Mouse (Mus musculus) stomach, postnatal 0 days (tissue): ENCODE measurements around the gene Tmub1. TPM values are rescaled to one million over a fixed set of nuclear protein-coding genes. Genes with fewer than 3 reads are reported as not detected.

Experiments used
- ATAC-seq: fragments of 200-750 bp; cut with Nextera tagmentation; 2 replicates; pipeline ENCODE4 v1.8.0; 2017; ENCODE audit not compliant: low FRiP score, low TSS enrichment
- DNase-seq: peaks from one replicate; pipeline ENCODE4 v3.0.0-alpha.2; 2016; ENCODE audit warnings: low spot score
- H3K27ac ChIP-seq: fragments of 300-500 bp; sonication (generic); replicated peaks from 2 replicates; pipeline ENCODE4 v1.5.1; 2014; ENCODE audit warnings: mild to moderate bottlenecking, control low read depth
- H3K27me3 ChIP-seq: fragments of 300-500 bp; sonication (generic); 2 replicates; pipeline ENCODE4 v1.6.1; 2014; ENCODE audit warnings: low read length; ENCODE audit not compliant: control insufficient read depth, insufficient read depth
- H3K36me3 ChIP-seq: fragments of 300-500 bp; sonication (generic); 2 replicates; pipeline ENCODE4 v1.6.1; 2014; ENCODE audit warnings: low read length, mixed read lengths; ENCODE audit not compliant: control insufficient read depth, insufficient read depth
- H3K4me1 ChIP-seq: fragments of 300-500 bp; sonication (generic); replicated peaks from 2 replicates; pipeline ENCODE4 v1.6.1; 2014; ENCODE audit warnings: antibody characterized with exemption; ENCODE audit not compliant: control insufficient read depth, insufficient read depth
- H3K4me2 ChIP-seq: fragments of 300-500 bp; sonication (generic); replicated peaks from 2 replicates; pipeline ENCODE4 v1.6.1; 2014; ENCODE audit warnings: low read depth, mild to moderate bottlenecking, control low read depth, moderate library complexity
- H3K4me3 ChIP-seq: fragments of 300-500 bp; sonication (generic); 2 replicates; pipeline ENCODE4 v1.5.1; 2014; ENCODE audit warnings: low read depth, low read length, control low read depth
- H3K9ac ChIP-seq: fragments of 300-500 bp; sonication (generic); 2 replicates; pipeline ENCODE4 v1.6.1; 2014; ENCODE audit warnings: mild to moderate bottlenecking, low read length, control low read depth, mixed read lengths
- H3K9me3 ChIP-seq: fragments of 300-500 bp; sonication (generic); 2 replicates; pipeline ENCODE4 v1.6.1; 2016; ENCODE audit warnings: low read length; ENCODE audit not compliant: control insufficient read depth
- CTCF ChIP-seq: IDR thresholded peaks from 2 replicates; pipeline ENCODE4 v1.5.1; 2016; ENCODE audit warnings: antibody characterized with exemption, low read depth, mild to moderate bottlenecking, moderate library complexity
- EP300 ChIP-seq: optimal IDR thresholded peaks from 2 replicates; pipeline ENCODE3; 2016; ENCODE audit warnings: antibody characterized with exemption
- whole genome bisulfite sequencing: fragments of 180-500 bp; shearing (Covaris S2); extraction: QIAGEN DNeasy Blood & Tissue Kit; methylation state at CpG from one replicate; pipeline ENCODE4 v1.1.7; 2014; 5-methylcytosine and 5-hydroxymethylcytosine counted together
- polyA plus RNA-seq: library from polyadenylated mRNA; unstranded; fragments of >200 nt; fragmentation: Nextera tagmentation; extraction: Ambion mirVana; gene quantifications from 2 replicates; pipeline ENCODE4 v1.2.1, GENCODE M21; 2015

The Tmub1 gene
- polyA plus RNA-seq, 1 experiment from 2014 or later = 20.9 TPM

- Histone ChIP-seq H3K27ac (peak overlapping the region; percentile 79), H3K4me2 (peak overlapping the region; percentile 88), H3K9ac (peak overlapping the region; percentile 38), H3K27me3 (no peaks in the 10 kb centered on the region), H3K4me1 (no peaks in the 10 kb centered on the region; the same call in none of the 2 replicates), H3K9me3 (no peaks in the 10 kb centered on the region), H3K4me3 (peak overlapping the region; percentile 30), H3K36me3 (peaks cover 31% of the 10 kb centered on the region)
- ATAC-seq (peak; percentile 56), DNase-seq (peak; percentile 94)
- TF ChIP-seq EP300 (no peak), CTCF (no peak)
- 18% methylated on average over 14 of the region's 15 CpGs for WGBS
Observed at GRCm38 (mm10) chr5:24427981-24428402, 19.7 kb downstream of the Tmub1 start.

GRCm38 (mm10) chr5:24427285-24427633 is 20.4 kb downstream of the Tmub1 start:
- TF ChIP-seq CTCF = 0 out of 2 replicates have a peak, but pooled peaks have one; percentile 9
- no peak for TF ChIP-seq EP300
- peaks cover 25% of the 10 kb centered on the region for H3K36me3 ChIP-seq
- no peaks in the 10 kb centered on the region for H3K9me3 ChIP-seq
- peak overlapping the region; percentile 94 for H3K27ac ChIP-seq
- peak overlapping the region; percentile 88 for H3K4me2 ChIP-seq
- H3K9ac ChIP-seq = 0 out of 2 replicates have a peak overlapping the region, but pooled peaks have one; percentile 76
- H3K27me3 ChIP-seq = no peaks in the 10 kb centered on the region
- peak; percentile 51 for DNase-seq
- no peak for ATAC-seq
- 28% methylated on average over 12 of the region's 12 CpGs for WGBS
- no peaks in the 10 kb centered on the region; the same call in none of the 2 replicates for H3K4me1 ChIP-seq
- H3K4me3 ChIP-seq = no peak overlapping the region; the same call in 1 of the 2 replicates

GRCm38 (mm10) chr5:24426556-24427284 is 20.9 kb downstream of the Tmub1 start:
- peaks cover 20% of the 10 kb centered on the region for H3K36me3 ChIP-seq
- peak; percentile 58 for DNase-seq

GRCm38 (mm10) chr5:24426037-24426432 is 21.6 kb downstream of the Tmub1 start:
- H3K4me3 ChIP-seq = peak overlapping the region; percentile 68
- no peaks in the 10 kb centered on the region; the same call in none of the 2 replicates for H3K4me1 ChIP-seq
- peak overlapping the region; percentile 76 for H3K9ac ChIP-seq
- no peaks in the 10 kb centered on the region for H3K27me3 ChIP-seq
- H3K9me3 ChIP-seq = no peaks in the 10 kb centered on the region
- H3K27ac ChIP-seq = peak overlapping the region; percentile 94
- peak overlapping the region; percentile 88 for H3K4me2 ChIP-seq
- no peak for ATAC-seq
- H3K36me3 ChIP-seq = peaks cover 16% of the 10 kb centered on the region
- TF ChIP-seq CTCF (no peak), EP300 (no peak)
- DNase-seq = peak; percentile 50
- WGBS = 0% methylated on average over 10 of the region's 10 CpGs

More at GRCm38 (mm10) chr5:24426556-24427284, 20.9 kb downstream of the Tmub1 start:
- Histone ChIP-seq H3K9ac (peak overlapping the region; percentile 76), H3K27me3 (no peaks in the 10 kb centered on the region), H3K9me3 (no peaks in the 10 kb centered on the region), H3K4me2 (peak overlapping the region; percentile 88), H3K4me3 (peak overlapping the region; percentile 68), H3K4me1 (no peaks in the 10 kb centered on the region; the same call in none of the 2 replicates), H3K27ac (peak overlapping the region; percentile 94)
- ATAC-seq = no peak
- TF ChIP-seq CTCF (no peak), EP300 (no peak)
- 17% methylated on average over 9 of the region's 9 CpGs for WGBS

- DNase-seq (peak; percentile 68), ATAC-seq (no peak)
- no peaks in the 10 kb centered on the region for H3K27me3 ChIP-seq
- H3K36me3 ChIP-seq = peaks cover 11% of the 10 kb centered on the region
- no peak for TF ChIP-seq EP300
- TF ChIP-seq CTCF = peak; percentile 48
- H3K4me1 ChIP-seq = no peaks in the 10 kb centered on the region; the same call in none of the 2 replicates
- H3K9ac ChIP-seq = peak overlapping the region; percentile 76
- peak overlapping the region; percentile 88 for H3K4me2 ChIP-seq
- H3K9me3 ChIP-seq = no peaks in the 10 kb centered on the region
- WGBS = 0% methylated on average over 25 of the region's 30 CpGs
- peak overlapping the region; percentile 94 for H3K27ac ChIP-seq
- H3K4me3 ChIP-seq = peak overlapping the region; percentile 68
Observed at GRCm38 (mm10) chr5:24425421-24426036, 22.1 kb downstream of the Tmub1 start.
